In genomic region chr5:134572508-134573214, GRCm38 (mm10) we compare ENCODE assay signal across 8 mouse cellular contexts. TPM values are rescaled to one million over a fixed set of nuclear protein-coding genes. Genes with fewer than 3 reads are reported as not detected.
A peak's percentile ranks its signal among the peaks of the same experiment; 100 is the strongest.
DNase-seq lines count a peak whose midpoint lies in the region; ATAC-seq and TF ChIP-seq lines count a peak whose summit lies in the region.

No protein-coding gene starts in this region.

- TF ChIP-seq CTCF in E14TG2a.4 (conservative IDR thresholded peaks at IDR 0.05; ENCODE audit: low read length): no peak
- no peak for TF ChIP-seq CTCF in small intestine, adult 2 months (IDR thresholded peaks at IDR 0.05; ENCODE audit: extremely low read depth, insufficient read length, insufficient replicate concordance, low read depth, low read length)

- H3K4me3 ChIP-seq in E14TG2a.4 (replicated peaks; ENCODE audit: low read length): peak overlapping the region; percentile 73; the same call in 1 of the 2 replicates
- H3K4me3 ChIP-seq in embryonic facial prominence, embryonic 14.5 days (ENCODE audit: low read depth, low read length): peak overlapping the region; percentile 48
- peak overlapping the region; percentile 43 for H3K4me3 ChIP-seq in hindbrain, embryonic 12.5 days
- peak overlapping the region; percentile 57 for H3K4me3 ChIP-seq in liver, embryonic 11.5 days (ENCODE audit: low read depth, low read length)
- H3K4me3 ChIP-seq in small intestine, adult 2 months (ENCODE audit: low read depth, low read length): peak overlapping the region; percentile 1; the same call in 1 of the 2 replicates

- no peak for TF ChIP-seq POLR2A in small intestine, adult 2 months (IDR thresholded peaks at IDR 0.05; ENCODE audit: low read depth, low read length)

- H3K9ac ChIP-seq in embryonic facial prominence, embryonic 14.5 days (ENCODE audit: low read depth, low read length): peak overlapping the region; percentile 63; the same call in 1 of the 2 replicates
- H3K9ac ChIP-seq in hindbrain, embryonic 12.5 days: no peak overlapping the region; the same call in 1 of the 2 replicates
- H3K9ac ChIP-seq in liver, embryonic 11.5 days (ENCODE audit: low read depth, low read length): peak overlapping the region; percentile 50

- 31% methylated on average over 10 of the region's 10 CpGs for WGBS in embryonic facial prominence, embryonic 14.5 days
- 42% methylated on average over 10 of the region's 10 CpGs for WGBS in hindbrain, embryonic 12.5 days
- 25% methylated on average over 10 of the region's 10 CpGs for WGBS in liver, embryonic 11.5 days
- WGBS in small intestine, adult 2 months: 18% methylated on average over 10 of the region's 10 CpGs

- H3K27ac ChIP-seq in embryonic facial prominence, embryonic 14.5 days (replicated peaks; ENCODE audit: low read depth, low read length): peak overlapping the region; percentile 84
- peak overlapping the region; percentile 79 for H3K27ac ChIP-seq in hindbrain, embryonic 12.5 days
- peak overlapping the region; percentile 40; the same call in 1 of the 2 replicates for H3K27ac ChIP-seq in liver, embryonic 11.5 days (ENCODE audit: low read depth, low read length)
- peak overlapping the region; percentile 68 for H3K27ac ChIP-seq in small intestine, adult 2 months (ENCODE audit: insufficient read depth, low read depth, low read length)

- no peaks in the 10 kb centered on the region for H3K27me3 ChIP-seq in E14TG2a.4 (ENCODE audit: insufficient read depth, low read length)
- H3K27me3 ChIP-seq in embryonic facial prominence, embryonic 14.5 days (replicated peaks; ENCODE audit: control insufficient read depth, insufficient read depth, low read length): no peaks in the 10 kb centered on the region
- H3K27me3 ChIP-seq in hindbrain, embryonic 12.5 days: no peaks in the 10 kb centered on the region
- H3K27me3 ChIP-seq in liver, embryonic 11.5 days (replicated peaks; ENCODE audit: control insufficient read depth, insufficient read depth, low read length): no peaks in the 10 kb centered on the region
- H3K27me3 ChIP-seq in small intestine, adult 2 months (ENCODE audit: control insufficient read depth, insufficient read depth, low read length): no peaks in the 10 kb centered on the region

- intact Hi-C loops in left cerebral cortex, postnatal 14 days (cut with DNase I): no loop called here

- no peaks in the 10 kb centered on the region for H3K36me3 ChIP-seq in E14TG2a.4 (ENCODE audit: insufficient read depth, low read length)
- H3K36me3 ChIP-seq in embryonic facial prominence, embryonic 14.5 days (ENCODE audit: control insufficient read depth, insufficient read depth, low read length): no peaks in the 10 kb centered on the region; the same call in 1 of the 2 replicates
- H3K36me3 ChIP-seq in hindbrain, embryonic 12.5 days: no peaks in the 10 kb centered on the region
- H3K36me3 ChIP-seq in liver, embryonic 11.5 days (ENCODE audit: control insufficient read depth, insufficient read depth, low read length): no peaks in the 10 kb centered on the region
- H3K36me3 ChIP-seq in small intestine, adult 2 months (ENCODE audit: control insufficient read depth, insufficient read depth, low read length): no peaks in the 10 kb centered on the region

- ATAC-seq in embryonic facial prominence, embryonic 14.5 days (ENCODE audit: low read depth): no peak
- ATAC-seq in hindbrain, embryonic 12.5 days (ENCODE audit: low FRiP score): no peak
- ATAC-seq in liver, embryonic 11.5 days (replicated peaks; ENCODE audit: low FRiP score): no peak
- no peak for ATAC-seq in megakaryocyte-erythroid progenitor cell, adult 5-6 weeks (replicated peaks; ENCODE audit: low FRiP score, low TSS enrichment, poor library complexity, severe bottlenecking)

- peaks cover 71% of the 10 kb centered on the region for H3K4me1 ChIP-seq in E14TG2a.4 (replicated peaks; ENCODE audit: low read depth, low read length)
- H3K4me1 ChIP-seq in embryonic facial prominence, embryonic 14.5 days (ENCODE audit: control insufficient read depth, insufficient read depth, low read length): peaks cover 10% of the 10 kb centered on the region
- H3K4me1 ChIP-seq in hindbrain, embryonic 12.5 days: peaks cover 15% of the 10 kb centered on the region
- H3K4me1 ChIP-seq in liver, embryonic 11.5 days (replicated peaks; ENCODE audit: control insufficient read depth, insufficient read depth, low read length): peaks cover 6% of the 10 kb centered on the region; the same call in 1 of the 2 replicates
- peaks cover 14% of the 10 kb centered on the region for H3K4me1 ChIP-seq in small intestine, adult 2 months (ENCODE audit: control insufficient read depth, insufficient read depth, insufficient read length, low read length)

- DNase-seq in embryonic facial prominence, embryonic 14.5 days (ENCODE audit: low spot score): no peak
- no peak for DNase-seq in liver, embryonic 11.5 days (ENCODE audit: low spot score)
- no peak for DNase-seq in left cerebral cortex, postnatal 14 days (ENCODE audit: low spot score in 2 of 2)
- DNase-seq in urinary bladder, postnatal 4 days (ENCODE audit: low spot score in 2 of 2): no peak

- peak overlapping the region; percentile 80 for H3K4me2 ChIP-seq in embryonic facial prominence, embryonic 14.5 days (ENCODE audit: low read depth, low read length)
- H3K4me2 ChIP-seq in hindbrain, embryonic 12.5 days (replicated peaks): peak overlapping the region; percentile 71
- H3K4me2 ChIP-seq in liver, embryonic 11.5 days: peak overlapping the region; percentile 92

- no peaks in the 10 kb centered on the region for H3K9me3 ChIP-seq in E14TG2a.4 (ENCODE audit: low read length)
- no peaks in the 10 kb centered on the region for H3K9me3 ChIP-seq in embryonic facial prominence, embryonic 14.5 days (ENCODE audit: control insufficient read depth, low read length)
- no peaks in the 10 kb centered on the region for H3K9me3 ChIP-seq in hindbrain, embryonic 12.5 days (replicated peaks)
- H3K9me3 ChIP-seq in liver, embryonic 11.5 days (ENCODE audit: control insufficient read depth, low read length): no peaks in the 10 kb centered on the region

RNA-seq across cellular contexts. Expression of gene Rfc2, which starts 8.5 kb away (rescaled TPM):
- polyA plus RNA-seq in embryonic facial prominence, embryonic 14.5 days (2014; fragmentation: Nextera tagmentation; extraction: Ambion mirVana): 224 and 240 TPM in 2 replicates
- polyA plus RNA-seq in hindbrain, embryonic 12.5 days (2016; fragmentation: Nextera tagmentation; extraction: Ambion mirVana): 226 and 228 TPM in 2 replicates
- 363 and 374 TPM in 2 replicates for polyA plus RNA-seq in liver, embryonic 11.5 days (2014; fragmentation: Nextera tagmentation; extraction: Ambion mirVana)
- polyA plus RNA-seq in small intestine, adult 2 months (2012; rRNA removed): 15.1 and 35.4 TPM in 2 replicates
- total RNA-seq in left cerebral cortex, postnatal 14 days (2021): 10 to 100 TPM; 69.1 to 70.0 TPM
- total RNA-seq in megakaryocyte-erythroid progenitor cell, adult 5-6 weeks (2014; fragmentation: Nextera tagmentation): 241 and 279 TPM in 2 replicates
- 113 and 125 TPM in 2 replicates for total RNA-seq in megakaryocyte-erythroid progenitor cell, adult 5-6 weeks (2017)

RNA-seq across cellular contexts. Expression of gene Syna, which starts 12.7 kb away (rescaled TPM):
- polyA plus RNA-seq in embryonic facial prominence, embryonic 14.5 days (2014; fragmentation: Nextera tagmentation; extraction: Ambion mirVana): 0.09 and 0.24 TPM in 2 replicates
- polyA plus RNA-seq in hindbrain, embryonic 12.5 days (2016; fragmentation: Nextera tagmentation; extraction: Ambion mirVana): 0.18 and 0.23 TPM in 2 replicates
- polyA plus RNA-seq in liver, embryonic 11.5 days (2014; fragmentation: Nextera tagmentation; extraction: Ambion mirVana): not detected in 2 replicates
- 1.6 and 3.1 TPM in 2 replicates for polyA plus RNA-seq in small intestine, adult 2 months (2012; rRNA removed)
- under 1 TPM in 1 of 2 experiments, not detected in 1; 0.32 TPM for total RNA-seq in left cerebral cortex, postnatal 14 days (2021)
- total RNA-seq in megakaryocyte-erythroid progenitor cell, adult 5-6 weeks (2014; fragmentation: Nextera tagmentation): not detected in 2 replicates
- not detected in 2 replicates for total RNA-seq in megakaryocyte-erythroid progenitor cell, adult 5-6 weeks (2017)

RNA-seq across cellular contexts. Expression of gene Clip2, which starts 20.4 kb away (rescaled TPM):
- 4.1 and 4.7 TPM in 2 replicates for polyA plus RNA-seq in embryonic facial prominence, embryonic 14.5 days (2014; fragmentation: Nextera tagmentation; extraction: Ambion mirVana)
- 12.6 and 13.0 TPM in 2 replicates for polyA plus RNA-seq in hindbrain, embryonic 12.5 days (2016; fragmentation: Nextera tagmentation; extraction: Ambion mirVana)
- 1.4 and 1.7 TPM in 2 replicates for polyA plus RNA-seq in liver, embryonic 11.5 days (2014; fragmentation: Nextera tagmentation; extraction: Ambion mirVana)
- polyA plus RNA-seq in small intestine, adult 2 months (2012; rRNA removed): 24.0 and 43.4 TPM in 2 replicates
- 100 to 1,000 TPM; 113 to 116 TPM for total RNA-seq in left cerebral cortex, postnatal 14 days (2021)
- 4.6 and 5.6 TPM in 2 replicates for total RNA-seq in megakaryocyte-erythroid progenitor cell, adult 5-6 weeks (2014; fragmentation: Nextera tagmentation)
- 7.0 and 8.3 TPM in 2 replicates for total RNA-seq in megakaryocyte-erythroid progenitor cell, adult 5-6 weeks (2017)

RNA-seq across cellular contexts. Expression of gene Lat2, which starts 42.2 kb away (rescaled TPM):
- 2.8 and 4.5 TPM in 2 replicates for polyA plus RNA-seq in embryonic facial prominence, embryonic 14.5 days (2014; fragmentation: Nextera tagmentation; extraction: Ambion mirVana)
- polyA plus RNA-seq in hindbrain, embryonic 12.5 days (2016; fragmentation: Nextera tagmentation; extraction: Ambion mirVana): 3.4 and 5.2 TPM in 2 replicates
- 2.0 and 2.1 TPM in 2 replicates for polyA plus RNA-seq in liver, embryonic 11.5 days (2014; fragmentation: Nextera tagmentation; extraction: Ambion mirVana)
- polyA plus RNA-seq in small intestine, adult 2 months (2012; rRNA removed): 4.0 and 6.9 TPM in 2 replicates
- total RNA-seq in left cerebral cortex, postnatal 14 days (2021): 1 to 10 TPM; 1.5 to 2.0 TPM
- total RNA-seq in megakaryocyte-erythroid progenitor cell, adult 5-6 weeks (2014; fragmentation: Nextera tagmentation): 8.5 and 9.8 TPM in 2 replicates
- 7.2 and 14.6 TPM in 2 replicates for total RNA-seq in megakaryocyte-erythroid progenitor cell, adult 5-6 weeks (2017)

Comparison
In these comparisons a context has a peak if more than half of its experiments do, and no peak if none do; other contexts are left out.
1. H3K4me3 ChIP-seq: peak in every context shown above with its lines; median percentile 73 in E14TG2a.4; 57 in liver, embryonic 11.5 days; 48 in embryonic facial prominence, embryonic 14.5 days; 43 in hindbrain, embryonic 12.5 days; 1 in small intestine, adult 2 months.